Mouse (Mus musculus): ENCODE measurements around the gene Frmpd3. TPM values are rescaled to one million over a fixed set of nuclear protein-coding genes. Genes with fewer than 3 reads are reported as not detected.

Frmpd3 gene
- polyA plus RNA-seq, 1 experiment from 2014 or later, result 0.20 TPM

GRCm38 (mm10) chrX:140478231-140478630 lies 136.2 kb downstream of the Frmpd3 start:
- no peak overlapping the region for H3K9ac ChIP-seq (replicated peaks; ENCODE audit: low read depth, low read length)
- no peak for ATAC-seq (ENCODE audit: insufficient number of reproducible peaks, insufficient read depth, low FRiP score, low read depth)
- no peak overlapping the region for H3K27ac ChIP-seq (ENCODE audit: low read length)
- H3K4me3 ChIP-seq (ENCODE audit: low read depth, low read length), result no peak overlapping the region
- no peaks in the 10 kb centered on the region for H3K27me3 ChIP-seq (ENCODE audit: control insufficient read depth, insufficient read depth, low read length)
- no peak overlapping the region for H3K4me2 ChIP-seq (replicated peaks; ENCODE audit: low read depth, low read length)
- no peaks in the 10 kb centered on the region for H3K4me1 ChIP-seq (ENCODE audit: control insufficient read depth, insufficient read depth, low read length)
- H3K9me3 ChIP-seq (ENCODE audit: control insufficient read depth, low read depth, low read length), result no peaks in the 10 kb centered on the region
- H3K36me3 ChIP-seq (ENCODE audit: control insufficient read depth, insufficient read depth, low read length), result no peaks in the 10 kb centered on the region
- WGBS, result 84% methylated on average over 6 of the region's 6 CpGs

DNA sequence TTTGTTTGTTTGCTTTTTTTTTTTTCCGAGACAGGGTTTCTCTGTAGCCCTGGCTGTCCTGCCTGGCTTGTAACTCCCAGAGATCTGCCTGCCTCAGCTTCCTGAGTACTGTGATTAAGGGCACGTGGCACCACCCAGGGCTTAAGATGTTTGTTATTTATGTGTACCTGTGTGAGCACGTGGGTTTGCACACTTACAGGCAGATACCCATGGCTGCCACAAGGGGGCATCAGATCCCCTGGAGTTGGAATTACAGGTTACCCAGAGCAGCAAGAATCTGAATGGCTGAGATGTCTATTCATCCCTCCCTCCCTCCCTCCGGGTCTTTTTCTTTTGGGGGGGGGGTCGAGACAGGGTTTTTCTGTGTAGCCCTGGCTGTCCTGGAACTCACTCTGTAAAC lies 137.1 kb downstream of the Frmpd3 start:
- WGBS, result 62% methylated on average over 5 of the region's 5 CpGs
- H3K4me2 ChIP-seq (replicated peaks; ENCODE audit: low read depth, low read length), result no peak overlapping the region

More for the DNA sequence above, 137.1 kb downstream of the Frmpd3 start:
- H3K9me3 ChIP-seq (ENCODE audit: control insufficient read depth, low read depth, low read length), result no peaks in the 10 kb centered on the region
- no peaks in the 10 kb centered on the region for H3K36me3 ChIP-seq (ENCODE audit: control insufficient read depth, insufficient read depth, low read length)
- H3K4me1 ChIP-seq (ENCODE audit: control insufficient read depth, insufficient read depth, low read length), result no peaks in the 10 kb centered on the region
- no peak overlapping the region for H3K27ac ChIP-seq (ENCODE audit: low read length)
- H3K4me3 ChIP-seq (ENCODE audit: low read depth, low read length), result no peak overlapping the region
- no peak for ATAC-seq (ENCODE audit: insufficient number of reproducible peaks, insufficient read depth, low FRiP score, low read depth)
- no peak overlapping the region for H3K9ac ChIP-seq (replicated peaks; ENCODE audit: low read depth, low read length)
- H3K27me3 ChIP-seq (ENCODE audit: control insufficient read depth, insufficient read depth, low read length), result no peaks in the 10 kb centered on the region

MicroRNAs within 50 kb of the gene (microRNA counts, 519-probe panel; counts per million panel counts)
- 1,891 counts per million, percentile 18 among the panel's probes with 10 or more counts for microRNA mmu-miR-3475

Small RNA genes within 50 kb of the gene (microRNA-seq; reads per million reads assigned to microRNA genes)
- 7.0 reads per million, percentile 16 among the genes with 10 or more reads in this experiment for gene Mir3475

Other genes starting within 250 kb of the Frmpd3 start
- gene Prps1, start 114.3 kb downstream of the Frmpd3 start, polyA plus RNA-seq (2014; fragmentation: Nextera tagmentation; extraction: Ambion mirVana), result 32.4 and 35.5 TPM in 2 replicates